Mouse (Mus musculus) kidney, postnatal 0 days (tissue): Measurements from ENCODE around the gene Pbx1. TPM values are rescaled to one million over a fixed set of nuclear protein-coding genes. Genes with fewer than 3 reads are reported as not detected.

Experiments used
- ATAC-seq: fragments of 200-750 bp; cut with Nextera tagmentation; replicated peaks from 2 replicates; pipeline ENCODE4 v1.8.0; 2017; ENCODE audit warnings: low read depth, moderate number of reproducible peaks, moderate TSS enrichment, moderate library complexity; ENCODE audit not compliant: low FRiP score
- DNase-seq: peaks from one replicate; pipeline ENCODE4 v3.0.0-alpha.2; 2016; ENCODE audit warnings: low spot score
- H3K27ac ChIP-seq: fragments of 300-500 bp; sonication (generic); 2 replicates; pipeline ENCODE4 v1.5.1; 2014; ENCODE audit warnings: mild to moderate bottlenecking
- H3K27me3 ChIP-seq: fragments of 300-500 bp; sonication (generic); 2 replicates; pipeline ENCODE4 v1.6.1; 2014; ENCODE audit warnings: low read length, mixed read lengths; ENCODE audit not compliant: insufficient read depth
- H3K36me3 ChIP-seq: fragments of 300-500 bp; sonication (generic); 2 replicates; pipeline ENCODE4 v1.6.1; 2014; ENCODE audit warnings: low read length, mixed read lengths; ENCODE audit not compliant: insufficient read depth
- H3K4me1 ChIP-seq: fragments of 300-500 bp; sonication (generic); replicated peaks from 2 replicates; pipeline ENCODE4 v1.6.1; 2014; ENCODE audit warnings: antibody characterized with exemption, low read length, mixed read lengths; ENCODE audit not compliant: insufficient read depth
- H3K4me2 ChIP-seq: fragments of 300-500 bp; sonication (generic); 2 replicates; pipeline ENCODE4 v1.6.1; 2014; ENCODE audit warnings: mild to moderate bottlenecking, low read length, moderate library complexity, mixed read lengths
- H3K4me3 ChIP-seq: fragments of 300-500 bp; sonication (generic); replicated peaks from 2 replicates; pipeline ENCODE4 v1.5.1; 2014; ENCODE audit warnings: low read depth, low read length
- H3K9ac ChIP-seq: fragments of 300-500 bp; sonication (generic); 2 replicates; pipeline ENCODE4 v1.6.1; 2014; ENCODE audit warnings: low read depth, low read length
- H3K9me3 ChIP-seq: fragments of 300-500 bp; sonication (generic); replicated peaks from 2 replicates; pipeline ENCODE4 v1.6.1; 2016; ENCODE audit warnings: low read length, inconsistent platforms, mixed read lengths
- CTCF ChIP-seq: IDR thresholded peaks from 2 replicates; pipeline ENCODE4 v1.5.1; 2016; ENCODE audit warnings: antibody characterized with exemption, low read depth, mild to moderate bottlenecking, moderate library complexity
- WGBS: fragments of 180-500 bp; shearing (Covaris S2); extraction: QIAGEN DNeasy Blood & Tissue Kit; methylation state at CpG from one replicate; pipeline ENCODE4 v1.1.7; 2014; 5-methylcytosine and 5-hydroxymethylcytosine counted together
- polyA plus RNA-seq: library from polyadenylated mRNA; unstranded; fragments of >200 nt; fragmentation: Nextera tagmentation; extraction: Ambion mirVana; gene quantifications from 2 replicates; pipeline ENCODE4 v1.2.1, GENCODE M21; 2015

Pbx1 gene
- polyA plus RNA-seq, 1 experiment from 2014 or later = 55.7 TPM

- peak; percentile 66 for DNase-seq
- WGBS = 38% methylated on average over 8 of the region's 8 CpGs
- no peak for ATAC-seq
- no peak overlapping the region for H3K4me2 ChIP-seq
- peak overlapping the region; percentile 48; the same call in 1 of the 2 replicates for H3K27ac ChIP-seq
- no peaks in the 10 kb centered on the region for H3K27me3 ChIP-seq
- H3K4me1 ChIP-seq = peaks cover 34% of the 10 kb centered on the region
- no peak for TF ChIP-seq CTCF
- no peak overlapping the region for H3K4me3 ChIP-seq
- H3K36me3 ChIP-seq = peaks cover 6% of the 10 kb centered on the region; the same call in 1 of the 2 replicates
- H3K9me3 ChIP-seq = no peaks in the 10 kb centered on the region
- no peak overlapping the region for H3K9ac ChIP-seq
Measured at GRCm38 (mm10) chr1:168406291-168406675, 25.8 kb downstream of the Pbx1 start.

DNA sequence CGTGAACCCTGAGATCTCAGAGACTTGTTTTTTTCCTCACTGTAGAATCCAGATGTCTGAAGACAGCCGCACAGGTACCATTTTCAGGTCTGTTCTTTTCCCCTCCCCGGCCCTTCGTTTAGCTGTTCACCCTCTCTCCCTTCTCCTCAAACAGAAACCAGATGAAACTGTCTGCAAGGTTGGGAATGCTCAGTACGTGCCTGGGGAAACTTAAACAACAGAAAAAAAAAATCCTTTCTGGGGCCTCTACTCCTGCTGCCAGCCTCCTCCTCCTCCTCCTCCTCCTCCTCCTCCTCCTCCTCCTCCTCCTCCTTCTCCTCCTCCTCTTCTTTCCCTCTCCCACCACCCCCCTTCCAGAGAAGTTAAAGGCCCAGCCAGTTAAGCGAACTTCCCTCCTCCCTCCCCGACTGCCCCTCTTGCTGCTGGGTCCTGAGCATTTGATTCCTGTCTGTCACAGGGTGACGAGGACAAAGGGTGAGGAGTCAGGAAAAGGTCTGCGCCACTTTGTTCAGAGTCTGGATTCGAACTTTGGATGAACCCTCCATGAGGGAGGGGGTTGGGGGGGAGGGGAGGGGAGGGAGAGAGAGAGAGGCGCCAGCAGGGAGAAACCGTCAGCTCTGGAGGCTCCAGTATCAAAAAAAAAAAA lies 26.3 kb downstream of the Pbx1 start:
- no peaks in the 10 kb centered on the region for H3K27me3 ChIP-seq
- 22% methylated on average over 11 of the region's 12 CpGs for WGBS
- 0 out of 2 replicates have a peak overlapping the region, but pooled peaks have one; percentile 18 for H3K9ac ChIP-seq
- no peaks in the 10 kb centered on the region for H3K9me3 ChIP-seq
- H3K27ac ChIP-seq = peak overlapping the region; percentile 54; the same call in 1 of the 2 replicates
- peaks cover 6% of the 10 kb centered on the region; the same call in 1 of the 2 replicates for H3K36me3 ChIP-seq
- H3K4me2 ChIP-seq = peak overlapping the region; percentile 13; the same call in 1 of the 2 replicates
- DNase-seq (peak; percentile 69), ATAC-seq (no peak; the same call in 1 of the 2 replicates)
- H3K4me3 ChIP-seq = no peak overlapping the region
- peaks cover 29% of the 10 kb centered on the region for H3K4me1 ChIP-seq
- no peak for TF ChIP-seq CTCF

GRCm38 (mm10) chr1:168403529-168403928 lies 28.5 kb downstream of the Pbx1 start:
- 36% methylated on average over 2 of the region's 2 CpGs for WGBS
- ATAC-seq (no peak), DNase-seq (no peak)
- H3K4me2 ChIP-seq = no peak overlapping the region
- H3K27ac ChIP-seq = no peak overlapping the region
- no peaks in the 10 kb centered on the region for H3K36me3 ChIP-seq
- H3K4me1 ChIP-seq = peaks cover 23% of the 10 kb centered on the region
- no peak for TF ChIP-seq CTCF
- H3K9me3 ChIP-seq = no peaks in the 10 kb centered on the region
- no peak overlapping the region for H3K9ac ChIP-seq
- H3K27me3 ChIP-seq = no peaks in the 10 kb centered on the region
- no peak overlapping the region for H3K4me3 ChIP-seq

DNA sequence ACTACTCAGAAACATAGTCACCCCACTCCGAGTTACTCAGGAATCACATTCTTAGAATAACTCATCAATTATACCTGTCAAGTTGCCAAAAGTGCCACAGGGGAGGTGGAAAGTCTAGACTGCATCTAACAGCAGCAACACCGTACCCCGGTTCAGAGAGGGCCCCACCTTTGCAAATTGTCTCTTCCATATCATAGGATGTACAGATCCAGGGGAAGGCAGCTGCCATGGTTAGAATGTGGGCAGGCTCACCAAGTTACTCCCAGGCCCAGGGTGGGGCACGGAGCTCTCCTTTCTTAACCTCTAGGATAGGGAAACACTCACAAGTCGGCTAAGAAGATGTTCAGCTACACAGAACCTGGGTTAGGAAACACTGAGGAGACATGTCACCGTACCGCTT lies 29.4 kb downstream of the Pbx1 start:
- Histone ChIP-seq H3K4me2 (no peak overlapping the region; the same call in 1 of the 2 replicates), H3K27ac (no peak overlapping the region), H3K36me3 (no peaks in the 10 kb centered on the region), H3K9me3 (no peaks in the 10 kb centered on the region), H3K9ac (no peak overlapping the region), H3K4me1 (peaks cover 20% of the 10 kb centered on the region), H3K4me3 (no peak overlapping the region), H3K27me3 (no peaks in the 10 kb centered on the region)
- no peak for TF ChIP-seq CTCF
- DNase-seq (no peak), ATAC-seq (peak; percentile 43; the same call in 1 of the 2 replicates)
- 39% methylated on average over 7 of the region's 7 CpGs for WGBS

GRCm38 (mm10) chr1:168395523-168396159 lies 36.4 kb downstream of the Pbx1 start:
- H3K27me3 ChIP-seq = no peaks in the 10 kb centered on the region
- H3K9ac ChIP-seq = no peak overlapping the region
- no peak overlapping the region for H3K4me2 ChIP-seq
- no peaks in the 10 kb centered on the region for H3K9me3 ChIP-seq
- peaks cover 42% of the 10 kb centered on the region for H3K4me1 ChIP-seq
- 0 out of 2 replicates have a peak, but pooled peaks cover 3% of the 10 kb centered on the region for H3K36me3 ChIP-seq
- WGBS = 72% methylated on average over 3 of the region's 3 CpGs
- no peak for ATAC-seq
- no peak for TF ChIP-seq CTCF
- H3K27ac ChIP-seq = no peak overlapping the region
- DNase-seq = no peak
- H3K4me3 ChIP-seq = no peak overlapping the region

- no peaks in the 10 kb centered on the region for H3K27me3 ChIP-seq
- no peak for DNase-seq
- H3K36me3 ChIP-seq = 0 out of 2 replicates have a peak, but pooled peaks cover 3% of the 10 kb centered on the region
- no peak overlapping the region for H3K9ac ChIP-seq
- peaks cover 46% of the 10 kb centered on the region for H3K4me1 ChIP-seq
- TF ChIP-seq CTCF = no peak
- no peak for ATAC-seq
- peak overlapping the region; percentile 20; the same call in 1 of the 2 replicates for H3K27ac ChIP-seq
- 70% methylated on average over 6 of the region's 6 CpGs for whole genome bisulfite sequencing
- no peak overlapping the region for H3K4me2 ChIP-seq
- H3K4me3 ChIP-seq = no peak overlapping the region
- no peaks in the 10 kb centered on the region for H3K9me3 ChIP-seq
Measured at GRCm38 (mm10) chr1:168394535-168394934, 37.5 kb downstream of the Pbx1 start.
